In genomic region chr11:65788154-65788553, GRCm38 (mm10) we compare ENCODE assay signal across 8 mouse cellular contexts. TPM values are rescaled to one million over a fixed set of nuclear protein-coding genes. Genes with fewer than 3 reads are reported as not detected.
DNase-seq lines count a peak whose midpoint lies in the region; ATAC-seq lines count a peak whose summit lies in the region.

Gene Map2k4, minus strand, starts transcription at chr11:65788297.

- peak; percentile 99 for ATAC-seq in heart, embryonic 14.5 days (ENCODE audit: insufficient number of reproducible peaks, insufficient read depth, low FRiP score, low read depth)
- ATAC-seq in liver, embryonic 13.5 days (ENCODE audit: low read depth) = peak; percentile 98
- ATAC-seq in stomach, embryonic 16.5 days (ENCODE audit: insufficient read depth, low FRiP score) = peak; percentile 99

- H3K4me3 ChIP-seq in heart, embryonic 14.5 days (ENCODE audit: control insufficient read depth in 1 of 2, insufficient read depth in 1 of 2, low read depth in 1 of 2, low read length in 2 of 2) = peak within 1 kb of the TSS; percentile 95 to 96
- H3K4me3 ChIP-seq in liver, embryonic 13.5 days (replicated peaks) = peak within 1 kb of the TSS; percentile 97
- H3K4me3 ChIP-seq in stomach, embryonic 16.5 days (replicated peaks; ENCODE audit: low read length) = peak within 1 kb of the TSS; percentile 98

- peak within 1 kb of the TSS; percentile 87 for H3K4me2 ChIP-seq in heart, embryonic 14.5 days (ENCODE audit: low read length)
- peak within 1 kb of the TSS; percentile 75 for H3K4me2 ChIP-seq in liver, embryonic 13.5 days
- peak within 1 kb of the TSS; percentile 86 for H3K4me2 ChIP-seq in stomach, embryonic 16.5 days (ENCODE audit: low read depth, low read length)

- H3K36me3 ChIP-seq in heart, embryonic 14.5 days (ENCODE audit: control insufficient read depth, insufficient read depth, low read length) = no peaks in the 10 kb centered on the region
- H3K36me3 ChIP-seq in liver, embryonic 13.5 days = peaks cover 8% of the 10 kb centered on the region; the same call in 1 of the 2 replicates
- no peaks in the 10 kb centered on the region for H3K36me3 ChIP-seq in stomach, embryonic 16.5 days (ENCODE audit: control insufficient read depth, insufficient read depth, low read length)

- H3K9ac ChIP-seq in heart, embryonic 14.5 days (ENCODE audit: low read length) = peak within 1 kb of the TSS; percentile 94
- peak within 1 kb of the TSS; percentile 98 for H3K9ac ChIP-seq in liver, embryonic 13.5 days
- H3K9ac ChIP-seq in stomach, embryonic 16.5 days (ENCODE audit: low read length) = peak within 1 kb of the TSS; percentile 99

- no peaks in the 10 kb centered on the region for H3K27me3 ChIP-seq in heart, embryonic 14.5 days (ENCODE audit: control insufficient read depth, insufficient read depth, low read length)
- H3K27me3 ChIP-seq in liver, embryonic 13.5 days = no peaks in the 10 kb centered on the region
- H3K27me3 ChIP-seq in stomach, embryonic 16.5 days (ENCODE audit: control insufficient read depth, insufficient read depth, low read length) = no peaks in the 10 kb centered on the region

- peak within 1 kb of the TSS; percentile 21 to 89; a peak in 3 of 4 replicates for H3K27ac ChIP-seq in heart, embryonic 14.5 days (replicated peaks in 1 of 2; ENCODE audit: control insufficient read depth in 1 of 2, insufficient read depth in 1 of 2, low read depth in 2 of 2, low read length in 2 of 2)
- H3K27ac ChIP-seq in liver, embryonic 13.5 days = peak within 1 kb of the TSS; percentile 88
- H3K27ac ChIP-seq in stomach, embryonic 16.5 days (ENCODE audit: low read length) = peak within 1 kb of the TSS; percentile 74

- peak; percentile 96 for DNase-seq in CD4-positive helper T cell, adult 2 months (ENCODE audit: low read depth, low spot score)
- DNase-seq in brain, embryonic 18.5 days (ENCODE audit: low read depth, low spot score) = peak; percentile 77
- peak; percentile 89 for DNase-seq in fibroblast of lung, adult 2 months (ENCODE audit: low read depth)
- peak; percentile 96 for DNase-seq in kidney, postnatal 14 days
- peak; percentile 95 for DNase-seq in liver, embryonic 13.5 days
- peak; percentile 99 for DNase-seq in neural tube, embryonic 10.5 days (ENCODE audit: extremely low spot score, low spot score)

- WGBS in heart, embryonic 14.5 days = 0% methylated on average over 25 of the region's 36 CpGs
- under 1% methylated on average over 36 of the region's 36 CpGs for WGBS in liver, embryonic 13.5 days (ENCODE audit: insufficient replicate concordance)
- WGBS in stomach, embryonic 16.5 days = under 1% methylated on average over 36 of the region's 36 CpGs

- H3K9me3 ChIP-seq in heart, embryonic 14.5 days (ENCODE audit: control insufficient read depth, low read length) = no peaks in the 10 kb centered on the region
- H3K9me3 ChIP-seq in liver, embryonic 13.5 days (replicated peaks) = no peaks in the 10 kb centered on the region
- H3K9me3 ChIP-seq in stomach, embryonic 16.5 days (replicated peaks; ENCODE audit: control insufficient read depth, low read length) = no peaks in the 10 kb centered on the region

- peaks cover 0 to 18% of the 10 kb centered on the region in 2 experiments; a peak in 2 of 4 replicates for H3K4me1 ChIP-seq in heart, embryonic 14.5 days (ENCODE audit: control insufficient read depth in 2 of 2, insufficient read depth in 2 of 2, low read length in 2 of 2)
- H3K4me1 ChIP-seq in liver, embryonic 13.5 days (replicated peaks) = peaks cover 48% of the 10 kb centered on the region
- H3K4me1 ChIP-seq in stomach, embryonic 16.5 days (ENCODE audit: control insufficient read depth, insufficient read depth, low read length) = peaks cover 11% of the 10 kb centered on the region

RNA-seq across cellular contexts. Expression of gene Map2k4, which starts in this region (rescaled TPM):
- 77.3 and 78.9 TPM in 2 replicates for polyA plus RNA-seq in heart, embryonic 14.5 days (2014; fragmentation: Nextera tagmentation; extraction: Ambion mirVana)
- 35.3 and 42.9 TPM in 2 replicates for polyA plus RNA-seq in liver, embryonic 13.5 days (2015; fragmentation: Nextera tagmentation; extraction: Ambion mirVana)
- polyA plus RNA-seq in stomach, embryonic 16.5 days (2015; fragmentation: Nextera tagmentation; extraction: Ambion mirVana) = 56.2 and 56.4 TPM in 2 replicates

Comparison
In these comparisons a context has a peak if more than half of its experiments do, and no peak if none do; other contexts are left out.
1. Peak in every context shown above with its lines: DNase-seq, ATAC-seq, H3K4me3 ChIP-seq and H3K27ac ChIP-seq.